Mouse (Mus musculus) cerebellum, postnatal 10 days (tissue): ENCODE data around the gene Gm3952.
A peak's percentile ranks its signal among the peaks of the same experiment; 100 is the strongest.

ENCODE experiments used
- DNase-seq, 2 experiments: peaks; one replicate each; pipeline ENCODE4 v3.0.0; 2021; ENCODE audit warnings: mixed read lengths in 2 of 2

Gene Gm3952

GRCm38 (mm10) chr8:128798594-128798993 is at the start of gene Gm3952:
Gene Gm3952 (minus strand): TSS chr8:128798694.
- no peak for DNase-seq

- no peak for DNase-seq
Observed at GRCm38 (mm10) chr8:128843749-128844148, 45.3 kb upstream of the Gm3952 start.

DNA sequence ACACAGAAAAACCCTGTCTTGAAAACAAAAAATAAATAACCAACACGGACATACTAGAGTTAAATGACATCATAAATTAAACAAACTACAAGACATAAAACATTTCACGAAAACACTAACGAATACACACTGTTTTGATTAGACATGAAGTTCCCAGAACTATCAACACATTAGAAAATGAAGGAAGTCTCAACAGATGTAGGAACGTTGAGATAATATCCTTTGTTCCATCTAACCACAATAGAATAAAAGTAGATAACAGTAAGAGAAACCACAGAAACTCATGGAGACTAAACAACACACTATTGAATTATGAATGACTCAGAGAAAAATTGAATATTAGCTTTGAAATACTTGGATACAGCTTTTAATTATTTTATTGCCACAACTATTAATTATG is 14.0 kb upstream of the Gm3952 start:
- DNase-seq, result no peak

- DNase-seq, result no peak
Observed at GRCm38 (mm10) chr8:128735692-128736091, 62.8 kb downstream of the Gm3952 start.

GRCm38 (mm10) chr8:128734118-128734517 is 64.4 kb downstream of the Gm3952 start:
- no peak for DNase-seq

GRCm38 (mm10) chr8:128732254-128732653 is 66.2 kb downstream of the Gm3952 start:
- no peak for DNase-seq

- DNase-seq, result no peak
Observed at GRCm38 (mm10) chr8:128727213-128727612, 71.3 kb downstream of the Gm3952 start.

DNA sequence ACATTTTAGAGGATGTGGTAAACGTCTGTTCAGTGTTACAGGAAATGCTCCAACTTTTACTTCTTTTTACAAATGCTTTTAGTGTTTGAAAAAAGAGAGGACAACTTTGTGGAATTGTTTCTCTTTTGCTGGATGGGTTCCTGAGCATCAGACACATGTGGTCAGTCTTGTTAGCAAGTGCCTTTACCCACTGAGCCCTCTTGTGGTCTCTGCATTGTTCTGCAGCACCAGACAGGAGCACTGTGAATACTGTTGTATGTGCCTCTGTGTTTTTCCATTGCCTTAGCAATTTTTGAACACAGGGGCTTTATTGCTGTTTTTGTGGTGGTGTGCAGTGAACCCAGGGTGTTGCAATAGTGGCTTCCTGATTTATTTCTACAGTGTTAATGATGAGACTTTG is 73.7 kb downstream of the Gm3952 start:
- DNase-seq, result peak; percentile 45 to 50

DNA sequence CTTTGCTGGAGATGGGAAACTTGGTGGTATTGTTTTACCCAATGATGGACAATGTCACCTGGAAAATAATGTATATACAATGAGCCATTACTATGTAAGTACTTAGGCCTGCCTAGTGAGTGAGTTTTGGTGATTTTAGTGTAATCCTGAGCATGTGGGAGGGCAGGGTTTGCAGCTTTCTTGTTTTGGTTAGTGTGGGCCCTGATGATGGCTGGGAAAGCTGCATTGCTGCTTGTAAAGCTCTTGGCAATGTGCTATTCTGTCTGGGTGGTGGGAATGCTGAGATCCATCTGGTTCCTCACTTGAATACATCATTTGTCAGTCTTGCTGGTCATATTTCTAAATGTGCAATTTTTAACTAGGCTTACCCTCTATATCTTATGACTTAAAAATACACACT is 82.3 kb downstream of the Gm3952 start:
- no peak for DNase-seq

DNA sequence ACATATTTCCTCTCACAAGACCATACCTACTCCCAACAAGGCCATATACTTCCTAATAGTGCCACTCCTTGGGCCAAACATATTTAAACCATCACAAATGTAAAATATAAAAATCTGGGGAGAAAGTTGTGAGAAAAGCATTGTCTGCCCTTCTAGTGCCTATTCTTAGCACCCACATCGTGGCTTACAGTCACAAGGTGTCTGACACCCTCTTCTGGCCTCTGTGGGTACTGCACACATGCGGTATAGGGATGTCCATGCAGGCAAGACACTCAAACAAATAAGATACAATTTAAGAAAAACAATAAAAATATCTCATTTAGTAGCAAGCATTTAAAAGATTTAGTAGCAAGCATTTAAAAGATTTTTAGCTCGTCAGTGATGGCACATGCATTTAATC is 89.2 kb downstream of the Gm3952 start:
- DNase-seq, result peak; percentile 87 to 90

DNA sequence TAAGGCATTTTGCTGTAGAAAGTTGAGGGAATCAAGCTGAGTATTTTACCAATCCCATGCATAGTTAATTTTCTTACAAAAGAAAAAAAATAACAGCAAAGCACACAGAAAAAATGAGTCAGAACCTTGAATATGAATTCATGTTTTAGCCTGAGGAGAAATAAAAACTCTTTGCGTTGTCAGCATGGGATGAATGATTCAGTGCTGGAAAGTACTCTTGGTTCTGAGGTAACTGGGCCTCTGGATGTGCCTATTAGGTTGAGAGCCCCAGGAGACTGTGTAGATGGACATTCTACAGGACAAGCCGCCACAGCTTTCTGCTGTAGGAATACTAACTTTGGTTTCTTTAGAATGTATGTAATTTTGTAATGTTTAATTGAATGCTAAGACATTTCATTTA is 93.7 kb downstream of the Gm3952 start:
- DNase-seq, result no peak

- no peak for DNase-seq
Observed at GRCm38 (mm10) chr8:128704376-128704775, 94.1 kb downstream of the Gm3952 start.

DNA sequence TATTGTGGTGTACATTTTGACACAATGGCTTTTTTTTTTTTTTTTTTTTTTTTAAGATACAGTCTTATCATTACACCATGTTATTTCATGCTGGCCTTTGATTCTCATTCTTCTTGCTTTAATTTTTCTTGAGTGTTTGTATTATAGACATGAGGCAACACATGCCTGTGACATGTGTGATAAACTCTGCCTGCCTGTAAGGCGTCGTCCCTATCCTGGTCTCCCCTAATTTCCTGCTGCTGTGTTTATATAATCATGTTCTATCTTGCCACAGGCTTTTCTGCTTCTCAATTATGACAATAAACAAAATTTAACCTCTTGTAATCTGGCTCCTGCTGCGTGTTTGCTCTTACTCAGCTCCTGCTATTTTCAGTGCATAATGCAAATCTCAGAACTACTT is 100.5 kb downstream of the Gm3952 start:
- DNase-seq, result no peak

DNA sequence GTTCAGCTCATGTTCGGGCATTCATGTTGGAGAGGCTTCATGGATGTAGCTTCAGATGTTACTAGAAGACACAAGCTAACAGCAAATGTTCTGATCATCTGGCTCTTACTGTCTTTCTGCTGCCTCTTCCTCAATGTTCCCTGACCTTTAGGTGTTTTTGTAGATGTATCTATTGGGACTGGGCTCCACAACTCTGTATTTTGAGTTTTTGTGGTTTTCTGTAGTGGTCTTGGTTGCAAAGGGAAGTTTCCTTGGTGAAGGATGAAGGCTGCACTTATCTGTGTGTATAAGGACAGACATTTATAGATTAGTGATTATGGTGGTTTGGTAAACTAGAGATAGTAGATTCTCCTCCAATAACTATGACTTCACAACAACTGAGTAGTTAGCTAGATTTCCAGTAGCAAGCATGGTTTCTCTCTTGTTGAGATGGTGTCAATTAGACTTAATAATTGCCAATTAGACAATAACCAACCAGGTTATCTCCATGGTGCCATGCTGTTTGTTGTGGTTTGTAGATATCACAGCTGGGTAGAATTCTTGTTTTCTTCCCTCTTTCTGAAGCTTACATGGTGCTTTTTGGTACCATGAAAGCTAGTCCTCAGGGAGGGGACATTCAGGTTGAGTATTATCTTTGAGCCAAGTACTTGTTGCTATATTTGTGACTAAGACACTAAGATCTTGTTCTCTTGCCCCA is 101.6 kb downstream of the Gm3952 start:
- DNase-seq, result no peak
